Mouse (Mus musculus) CH12.LX (cell line): Measurements from ENCODE around the gene Ccdc88b.

Experiments used
- BHLHE40 ChIP-seq: IDR thresholded peaks from 2 replicates; pipeline ENCODE4 v1.6.1; 2011; ENCODE audit warnings: mild to moderate bottlenecking, low read depth, low read length, improper control_type of control experiment
- CTCF ChIP-seq, 2 experiments: IDR thresholded peaks in 1 of 2; conservative IDR thresholded peaks in 1 of 2; 2 replicates each; pipeline ENCODE4 v1.5.1; 2011 to 2012; ENCODE audit warnings: low read depth in 2 of 2, low read length in 2 of 2, improper control_type of control experiment in 1 of 2, inconsistent platforms in 1 of 2, mild to moderate bottlenecking in 1 of 2, moderate library complexity in 1 of 2
- EP300 ChIP-seq: IDR thresholded peaks from 2 replicates; pipeline ENCODE4 v1.6.1; 2011; ENCODE audit warnings: low read length, improper control_type of control experiment
- GABPA ChIP-seq: IDR thresholded peaks from 2 replicates; pipeline ENCODE4 v1.6.1; 2012; ENCODE audit warnings: low read depth, low read length, improper control_type of control experiment, inconsistent platforms; ENCODE audit not compliant: insufficient replicate concordance
- IRF4 ChIP-seq: IDR thresholded peaks from 2 replicates; pipeline ENCODE4 v1.6.1; 2014; ENCODE audit warnings: low read depth, mild to moderate bottlenecking, inconsistent platforms, low read length, improper control_type of control experiment
- KAT2A ChIP-seq: IDR thresholded peaks from 2 replicates; pipeline ENCODE4 v1.6.1; 2012; ENCODE audit warnings: low read length, improper control_type of control experiment, inconsistent platforms; ENCODE audit not compliant: insufficient replicate concordance
- MAFK ChIP-seq: IDR thresholded peaks from 2 replicates; pipeline ENCODE4 v1.6.1; 2011; ENCODE audit warnings: low read length, improper control_type of control experiment; ENCODE audit not compliant: insufficient replicate concordance
- MAZ ChIP-seq: IDR thresholded peaks from 2 replicates; pipeline ENCODE4 v1.6.1; 2012; ENCODE audit warnings: low read depth, mild to moderate bottlenecking, inconsistent platforms, low read length, improper control_type of control experiment, moderate library complexity
- POLR2A ChIP-seq: IDR thresholded peaks from 2 replicates; pipeline ENCODE4 v1.6.1; 2011; ENCODE audit warnings: low read depth, mild to moderate bottlenecking, improper control_type of control experiment, low read length
- RCOR1 ChIP-seq: conservative IDR thresholded peaks from 2 replicates; pipeline ENCODE4 v1.6.1; 2012; ENCODE audit warnings: low read depth, mild to moderate bottlenecking, inconsistent platforms, low read length, improper control_type of control experiment
- SMC3 ChIP-seq: IDR thresholded peaks from 2 replicates; pipeline ENCODE4 v1.6.1; 2011; ENCODE audit warnings: low read depth, low read length, improper control_type of control experiment
- UBTF ChIP-seq: IDR thresholded peaks from 2 replicates; pipeline ENCODE4 v1.6.1; 2012; ENCODE audit warnings: low read depth, mild to moderate bottlenecking, inconsistent platforms, low read length, improper control_type of control experiment, moderate library complexity
- USF2 ChIP-seq: conservative IDR thresholded peaks from 2 replicates; pipeline ENCODE4 v1.6.1; 2011; ENCODE audit warnings: low read depth, low read length, improper control_type of control experiment
- ZC3H11A ChIP-seq: IDR thresholded peaks from 2 replicates; pipeline ENCODE4 v1.6.1; 2012; ENCODE audit warnings: low read depth, mild to moderate bottlenecking, inconsistent platforms, low read length, improper control_type of control experiment

DNA sequence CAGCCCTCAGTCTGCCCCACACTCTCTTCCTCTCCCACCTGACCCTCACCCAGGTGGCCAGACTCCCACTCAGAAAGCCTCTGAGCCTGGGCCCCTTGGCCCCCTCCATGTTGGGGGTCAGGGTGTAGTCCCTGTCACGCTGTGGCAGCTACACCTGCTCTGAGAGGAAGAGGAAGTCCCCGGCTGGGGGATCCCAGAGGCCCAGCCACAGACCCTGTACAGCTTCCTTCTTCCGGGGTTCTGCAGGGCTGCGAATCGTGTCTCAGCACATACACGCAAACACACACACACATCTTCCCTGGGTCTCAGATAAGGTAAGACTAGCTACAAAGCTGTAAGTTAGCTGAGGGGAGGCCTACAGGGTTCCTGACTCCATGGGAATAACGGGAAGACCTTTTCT, at the start of gene Ccdc88b:
- TF ChIP-seq ZC3H11A = no peak
- peak; percentile 81 for TF ChIP-seq POLR2A
- no peak for TF ChIP-seq USF2
- TF ChIP-seq UBTF = no peak
- TF ChIP-seq EP300 = peak; percentile 86
- TF ChIP-seq CTCF (conservative IDR thresholded peaks at IDR 0.05 in 1 of 2, IDR thresholded peaks at IDR 0.05 in 1 of 2; ENCODE audit: low read depth in 2 of 2, low read length in 2 of 2) = no peak
- peak; percentile 82 for TF ChIP-seq BHLHE40
- peak; percentile 87 for TF ChIP-seq MAZ
- no peak for TF ChIP-seq SMC3
- peak; percentile 71 for TF ChIP-seq IRF4
- no peak for TF ChIP-seq GABPA
- no peak for TF ChIP-seq MAFK
- TF ChIP-seq KAT2A = 0 out of 2 replicates have a peak, but pooled peaks have one; percentile 55
- TF ChIP-seq RCOR1 = peak; percentile 84
